Mouse (Mus musculus) kidney, postnatal 4 days (tissue): ENCODE results near the gene 1700001C02Rik.

ENCODE experiments used
- DNase-seq, 2 experiments: peaks; one replicate each; pipeline ENCODE4 v3.0.0; 2021; ENCODE audit warnings: mixed read lengths in 2 of 2

The 1700001C02Rik gene

DNA sequence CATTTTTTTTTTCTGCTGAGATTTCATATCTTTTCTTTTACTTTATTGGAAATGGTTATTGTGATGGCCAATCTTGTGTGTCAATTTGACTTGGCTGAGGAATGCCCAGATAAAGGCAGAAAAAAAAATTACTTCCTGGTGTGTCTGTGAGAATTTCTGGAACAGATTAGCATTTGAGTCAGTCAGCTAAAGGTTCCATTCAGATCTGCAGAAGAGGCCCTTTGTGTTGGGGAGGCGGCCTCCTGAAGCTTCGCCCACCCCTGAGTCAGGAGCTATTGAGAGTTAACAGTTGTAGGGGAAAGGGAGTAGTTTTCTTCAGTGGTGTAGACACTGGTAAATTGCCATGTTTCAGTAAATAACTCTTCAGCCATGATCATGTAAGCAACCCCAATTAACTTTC lies 29.4 kb downstream of the 1700001C02Rik start:
- DNase-seq, result no peak

DNA sequence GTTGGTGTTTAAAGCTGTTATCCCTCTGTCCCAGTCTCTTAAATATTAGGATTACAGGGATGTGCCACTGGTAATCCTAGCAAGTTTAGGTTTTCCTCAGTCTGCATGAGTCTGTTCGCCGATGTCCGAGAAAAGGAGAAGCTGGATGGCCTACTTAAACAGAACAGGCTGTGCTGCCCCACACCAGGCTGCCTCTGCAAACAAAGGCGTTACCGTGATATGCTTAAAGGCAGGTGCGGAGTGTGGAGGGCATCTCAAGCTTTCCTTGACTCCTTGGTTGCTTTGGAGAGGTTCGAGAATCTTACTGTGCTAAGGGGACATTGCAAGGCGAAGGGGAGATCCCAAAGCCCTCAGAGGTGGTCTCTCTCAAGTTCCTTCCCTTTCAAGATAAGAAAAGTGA lies 31.0 kb downstream of the 1700001C02Rik start:
- no peak for DNase-seq

DNA sequence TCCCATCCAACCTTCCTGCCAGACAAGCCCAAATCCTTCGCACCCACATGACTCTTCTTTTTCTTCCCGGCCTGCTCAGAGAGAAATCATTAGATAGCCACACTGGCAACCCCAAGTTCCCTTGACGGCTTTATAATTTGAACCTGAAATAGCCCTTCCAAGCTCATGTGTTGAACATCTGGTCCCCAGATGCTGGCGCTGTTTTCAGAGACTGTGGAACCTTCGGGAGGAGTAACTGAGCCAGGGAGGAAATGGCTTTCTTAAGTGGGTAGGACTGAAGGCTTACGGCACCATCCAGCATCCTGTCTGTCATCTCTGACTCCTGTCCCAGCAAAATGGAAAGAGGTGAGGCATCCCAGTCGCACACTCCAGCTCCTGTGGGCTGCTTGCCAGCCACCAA lies 31.5 kb downstream of the 1700001C02Rik start:
- DNase-seq, result no peak

DNA sequence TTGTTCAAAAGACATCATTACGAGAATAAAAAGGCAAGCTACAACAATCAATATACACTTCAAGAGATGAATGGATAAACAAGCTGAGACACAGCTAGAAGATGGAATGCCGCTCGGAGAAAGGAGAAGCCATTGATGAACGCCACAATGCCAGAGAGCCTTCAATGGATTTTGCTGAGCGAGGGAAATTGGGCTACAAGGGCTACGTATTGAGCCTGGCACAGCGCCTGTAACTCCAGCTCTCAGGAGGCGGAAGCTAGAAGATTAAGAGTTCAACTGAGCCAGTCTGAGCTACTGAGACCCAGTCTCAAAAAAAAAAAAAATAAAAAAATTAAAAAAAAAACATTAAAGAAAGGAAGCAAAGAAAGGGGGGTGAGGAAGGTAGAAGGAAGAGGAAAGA lies 47.3 kb downstream of the 1700001C02Rik start:
- no peak for DNase-seq

DNA sequence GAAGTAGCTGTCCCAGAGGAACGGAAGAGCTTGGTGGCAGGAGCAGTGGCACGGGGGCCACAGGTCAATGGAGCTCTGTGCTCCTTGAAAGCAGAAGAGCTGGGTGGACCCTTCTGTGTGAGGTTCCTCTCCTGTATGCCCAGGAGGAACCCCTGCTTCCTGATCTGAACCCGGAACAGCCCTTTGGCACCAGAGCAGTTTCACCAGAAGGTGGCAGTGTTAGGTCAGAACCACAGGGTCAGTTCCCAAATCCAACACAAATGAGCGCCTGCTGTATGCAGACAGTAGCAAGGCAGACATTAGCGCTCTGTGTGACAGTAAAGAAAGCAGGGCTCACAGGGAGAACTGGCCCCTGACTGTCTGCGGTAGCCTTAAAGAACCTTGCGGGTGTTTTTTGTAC lies 50.5 kb downstream of the 1700001C02Rik start:
- DNase-seq, result peak; percentile 61 to 63

DNA sequence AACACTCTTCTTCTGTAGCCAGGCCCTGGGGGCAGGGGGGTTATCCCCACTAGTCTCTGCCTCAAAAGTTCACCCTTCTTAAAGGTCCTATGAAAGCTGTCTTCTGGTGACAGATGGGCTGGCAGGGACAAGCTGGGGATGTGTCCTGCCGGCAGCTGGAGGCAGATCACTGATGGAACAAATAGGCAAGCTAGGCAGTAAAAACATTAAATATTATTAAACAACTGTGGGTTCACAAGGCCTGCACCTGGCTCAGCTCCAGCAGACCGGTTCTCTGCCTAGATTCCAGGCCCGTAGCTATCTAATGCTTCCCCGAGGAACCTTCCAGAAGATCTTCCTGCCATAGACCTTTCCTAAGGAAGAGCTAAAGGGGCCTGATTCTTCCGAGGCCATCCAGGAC lies 52.3 kb downstream of the 1700001C02Rik start:
- peak; percentile 42 to 53 for DNase-seq

DNA sequence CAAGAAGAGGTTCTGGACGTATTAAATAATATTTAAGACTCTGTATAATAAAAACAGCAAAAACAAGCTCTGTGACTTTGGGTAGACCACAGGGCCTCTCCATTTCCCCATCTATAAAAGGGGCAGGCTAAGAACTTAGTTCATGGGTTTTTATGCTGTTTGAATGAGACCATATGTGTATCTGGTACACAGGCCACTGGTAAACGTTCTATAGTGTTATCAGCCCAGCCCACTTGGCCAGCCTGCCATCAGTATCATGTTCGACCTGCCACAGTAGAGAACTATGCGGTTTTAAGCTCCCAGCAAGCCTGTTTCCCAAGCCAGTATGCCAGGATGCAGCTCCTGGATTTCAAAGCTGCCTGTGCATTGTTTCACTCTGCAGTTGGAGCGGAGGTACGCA lies 52.7 kb downstream of the 1700001C02Rik start:
- no peak for DNase-seq

DNA sequence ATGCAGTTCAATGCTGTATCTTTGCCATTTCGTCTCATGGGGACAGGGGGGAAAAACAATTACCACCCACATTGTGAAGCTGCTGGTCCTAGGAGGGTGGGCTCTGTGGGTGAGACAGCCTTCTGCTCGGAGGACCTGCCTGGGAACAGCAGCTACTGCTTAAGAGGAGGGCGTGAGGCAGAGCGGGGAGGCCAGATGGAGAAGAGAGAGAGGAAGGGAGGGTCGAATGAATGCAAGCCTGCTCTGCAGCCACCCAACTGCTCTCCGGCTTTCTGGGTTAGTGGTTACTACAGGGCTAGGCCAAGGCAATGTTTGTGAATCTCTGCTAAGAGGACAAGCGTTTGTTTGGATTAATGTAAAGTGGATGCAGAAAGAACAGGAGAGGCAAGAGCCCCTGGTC lies 53.6 kb downstream of the 1700001C02Rik start:
- DNase-seq, result no peak

DNA sequence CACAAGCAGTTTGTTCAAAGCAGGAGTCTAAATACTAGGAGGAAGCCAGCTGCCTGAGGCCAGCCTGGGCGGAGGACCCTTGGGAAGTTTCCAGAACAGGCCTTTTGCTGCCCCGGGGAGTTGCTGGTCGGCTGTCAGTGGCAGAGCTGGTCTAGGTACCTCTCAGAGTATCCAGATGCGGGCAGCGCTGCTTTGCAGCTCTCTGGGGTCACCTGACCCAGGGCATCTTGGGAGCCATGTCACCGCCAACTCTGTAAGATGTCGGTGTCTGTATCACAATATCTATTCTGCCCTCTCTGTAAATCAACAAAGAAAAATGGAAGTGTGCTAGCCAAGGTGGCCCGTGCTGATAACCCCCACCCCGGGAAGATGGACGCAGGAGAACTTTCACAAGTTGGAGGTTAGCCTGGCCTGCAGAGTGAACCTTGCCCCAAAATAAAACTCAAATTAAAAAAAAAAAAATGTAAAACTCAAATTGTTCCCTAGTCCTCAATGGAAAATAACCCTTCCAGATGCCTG lies 54.4 kb downstream of the 1700001C02Rik start:
- no peak for DNase-seq

DNA sequence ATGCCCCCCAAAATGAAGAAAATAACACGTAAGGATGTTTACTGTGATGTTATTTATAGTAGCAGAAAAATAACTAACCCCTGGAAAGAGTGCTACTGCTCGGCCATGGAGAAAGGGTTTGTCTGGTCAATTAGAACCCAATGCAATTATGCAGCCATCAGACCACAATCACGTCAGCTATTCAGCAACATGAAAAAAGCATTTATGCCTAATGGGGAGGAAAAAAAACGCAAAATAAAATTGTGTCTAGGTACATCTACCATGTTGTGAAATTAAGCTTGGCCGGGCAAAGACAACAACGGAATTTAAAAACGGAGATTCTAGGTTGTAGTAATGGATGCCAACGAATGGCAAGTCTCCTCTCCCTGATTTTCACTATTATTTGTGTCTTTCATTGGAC lies 56.6 kb downstream of the 1700001C02Rik start:
- DNase-seq, result no peak

DNA sequence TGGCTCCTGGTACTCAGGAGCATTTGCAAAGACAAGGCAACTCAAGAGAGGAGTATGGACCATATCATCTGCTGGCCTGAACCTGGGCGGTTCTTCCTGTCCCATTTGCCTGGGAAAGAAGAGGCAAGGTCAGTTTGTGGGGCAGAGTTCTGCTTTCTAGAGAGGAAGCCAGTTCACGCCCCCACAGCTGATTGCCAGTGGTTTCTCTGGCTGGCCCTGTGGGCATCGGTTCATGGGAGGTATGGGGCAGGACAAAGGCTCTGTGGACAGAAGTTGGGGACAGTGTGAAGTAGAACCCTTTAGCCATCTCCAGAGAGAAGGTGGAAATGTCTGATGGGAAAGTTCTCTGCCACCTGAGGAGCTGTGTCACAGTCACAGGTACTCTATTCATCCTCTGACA lies 57.3 kb downstream of the 1700001C02Rik start:
- DNase-seq, result no peak

DNA sequence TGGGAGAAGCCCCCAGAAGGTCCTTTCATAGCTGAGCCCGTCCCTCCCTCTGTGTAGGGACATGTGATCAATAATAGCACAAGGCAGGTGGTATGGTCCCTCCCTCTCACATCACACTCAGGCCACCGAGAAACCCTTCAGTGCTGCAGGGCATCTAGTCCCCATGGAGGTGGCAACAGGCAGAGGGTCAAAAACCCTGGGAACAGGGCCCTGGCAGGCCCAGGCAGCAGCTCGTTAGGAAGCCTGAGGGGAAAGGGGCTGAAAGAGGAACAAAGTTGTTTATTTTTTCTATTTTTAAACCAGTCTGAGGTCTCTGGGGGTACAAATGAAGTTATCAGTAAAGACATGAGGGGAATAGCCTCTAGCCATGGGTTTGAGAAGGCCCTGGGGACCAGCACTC lies 58.4 kb downstream of the 1700001C02Rik start:
- DNase-seq, result no peak

DNA sequence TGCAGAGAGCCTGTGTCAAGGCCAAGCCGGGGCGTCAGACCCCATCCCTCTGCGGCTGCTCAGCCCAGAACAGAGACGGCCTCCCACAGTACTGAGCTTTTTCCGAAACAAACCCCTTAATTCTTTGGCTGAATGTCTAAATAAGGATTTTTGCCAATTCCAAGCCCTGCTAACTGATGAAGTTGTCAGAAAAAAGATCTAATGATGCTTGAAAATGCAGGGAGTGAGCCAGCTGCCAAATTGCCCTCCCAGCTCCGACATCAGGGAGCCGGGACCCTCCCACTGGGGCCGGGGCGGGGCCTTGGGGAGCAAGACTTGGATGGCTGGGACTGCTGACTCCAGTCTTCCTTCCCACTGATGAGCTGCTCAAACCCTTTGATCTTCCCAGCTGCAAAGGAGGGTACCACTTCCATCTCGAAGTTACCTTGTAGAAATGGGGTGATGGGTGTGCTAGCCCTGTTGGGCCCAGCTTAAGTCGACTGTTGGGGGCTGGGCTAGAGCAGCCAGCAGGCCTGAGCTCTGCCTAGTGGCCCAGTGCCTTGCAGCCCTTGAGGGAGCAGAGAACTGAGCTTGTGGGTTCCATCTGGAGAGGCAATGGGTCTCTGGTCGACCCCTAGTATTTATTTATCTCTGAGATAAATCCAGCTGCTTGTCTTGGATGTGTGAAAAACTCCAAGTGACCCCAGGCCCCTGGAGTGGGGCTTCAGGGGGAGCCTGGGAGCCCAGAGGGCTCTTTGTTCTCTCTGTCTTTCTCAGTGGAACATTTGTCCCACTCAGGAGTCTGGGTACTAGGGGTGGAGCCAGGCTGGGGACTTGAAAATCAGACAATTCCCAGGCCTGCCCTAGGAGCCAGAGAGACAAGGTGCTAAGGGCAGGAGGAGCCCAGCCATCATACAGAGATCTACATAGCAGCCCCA lies 60.3 kb downstream of the 1700001C02Rik start:
- peak; percentile 75 to 82 for DNase-seq

DNA sequence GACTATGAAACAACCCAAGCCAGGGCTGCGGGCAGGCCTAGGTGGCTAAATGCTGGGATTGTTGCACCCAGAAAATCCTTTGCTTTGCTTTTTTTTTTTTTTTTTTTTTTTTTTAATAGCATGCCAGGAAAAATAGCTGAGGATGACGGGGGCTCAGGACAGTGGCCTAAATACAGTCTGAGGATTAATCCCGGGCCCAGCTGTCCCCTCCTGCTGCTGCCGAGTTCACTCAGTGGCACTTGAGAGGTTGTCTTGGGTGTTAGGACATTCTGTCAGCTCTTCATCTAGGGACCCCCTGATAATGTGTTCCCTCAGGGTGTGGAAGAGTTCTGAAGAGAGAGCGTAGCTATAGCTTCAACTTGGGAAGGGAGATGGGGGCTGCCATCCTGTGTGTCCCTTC lies 61.3 kb downstream of the 1700001C02Rik start:
- DNase-seq, result no peak

DNA sequence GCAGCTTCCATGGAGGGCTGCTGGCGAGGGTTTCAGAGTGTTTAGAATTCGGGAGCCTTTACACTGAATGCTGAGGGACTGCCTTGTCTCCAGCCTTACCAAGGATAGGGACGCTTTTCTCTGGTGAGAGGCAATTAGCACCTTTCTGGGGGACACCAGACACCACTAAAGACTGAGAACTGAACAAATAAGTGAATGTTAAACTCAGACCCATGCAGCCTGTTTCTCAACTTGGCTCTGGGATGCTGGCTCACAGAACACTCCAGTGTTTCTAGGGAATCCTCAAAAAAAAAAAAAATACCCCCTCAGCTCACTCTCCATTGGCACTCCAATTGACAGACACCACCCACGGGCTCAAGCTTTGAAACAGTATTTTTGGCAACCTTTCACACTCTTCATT lies 63.1 kb downstream of the 1700001C02Rik start:
- no peak for DNase-seq
